Mouse (Mus musculus) splenic B cell, adult 2 months (primary cell): ENCODE data around the gene 3110001I22Rik.
A peak's percentile ranks its signal among the peaks of the same experiment; 100 is the strongest.
"Not testable (repeated sequence)": the region's sequence is repeated elsewhere in the genome, so short reads cannot be mapped to it uniquely, and the experiment has no call there.

Source experiments
- DNase-seq: peaks from one replicate; pipeline ENCODE4 v3.0.0-alpha.2; 2011; ENCODE audit warnings: low read depth, low spot score
- H3K27me3 ChIP-seq: 2 replicates; pipeline ENCODE4 v1.6.1; 2012; ENCODE audit warnings: mild to moderate bottlenecking, low read length, moderate library complexity, mixed read lengths; ENCODE audit not compliant: control insufficient read depth, poor library complexity, insufficient read depth, severe bottlenecking
- H3K36me3 ChIP-seq: 2 replicates; pipeline ENCODE4 v1.6.1; 2012; ENCODE audit warnings: mild to moderate bottlenecking, low read length, moderate library complexity, mixed read lengths; ENCODE audit not compliant: control insufficient read depth, poor library complexity, insufficient read depth, severe bottlenecking

3110001I22Rik gene

GRCm38 (mm10) chr16:13671685-13672385, at the start of gene 3110001I22Rik, which contains the start of gene Bfar:
TSS of gene 3110001I22Rik (plus strand) at chr16:13671929.
TSS of gene Bfar (plus strand) at chr16:13671858.
- peak; percentile 97 for DNase-seq
- Histone ChIP-seq H3K27me3 (no peaks in the 10 kb centered on the region), H3K36me3 (peaks cover 1% of the 10 kb centered on the region; the same call in 1 of the 2 replicates)

DNA sequence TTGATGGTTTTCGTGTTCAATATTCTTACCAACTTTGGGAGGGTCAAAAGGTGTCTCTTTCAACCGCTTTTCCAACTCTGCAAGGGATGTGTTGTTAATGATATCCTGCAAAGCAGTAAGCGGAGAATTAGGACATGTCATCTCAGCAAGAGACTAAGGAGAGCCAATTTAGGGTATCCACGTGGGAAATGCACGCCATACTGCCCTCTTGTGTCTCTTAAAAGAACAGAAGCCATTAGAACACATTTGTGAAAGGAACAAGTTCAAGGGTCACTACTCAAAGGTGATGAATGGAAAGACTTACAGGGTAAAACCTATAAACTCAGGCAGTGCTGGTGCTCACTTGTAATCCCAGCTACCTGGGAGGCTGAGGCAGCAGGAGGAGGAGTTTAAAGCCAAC, 43.4 kb upstream of the 3110001I22Rik start:
- DNase-seq = peak; percentile 26
- H3K27me3 ChIP-seq = no peaks in the 10 kb centered on the region
- peaks cover 6% of the 10 kb centered on the region for H3K36me3 ChIP-seq

- not testable (repeated sequence) for H3K27me3 ChIP-seq, H3K36me3 ChIP-seq, DNase-seq
Observed at GRCm38 (mm10) chr16:13638198-13638597, 33.5 kb upstream of the 3110001I22Rik start.

DNA sequence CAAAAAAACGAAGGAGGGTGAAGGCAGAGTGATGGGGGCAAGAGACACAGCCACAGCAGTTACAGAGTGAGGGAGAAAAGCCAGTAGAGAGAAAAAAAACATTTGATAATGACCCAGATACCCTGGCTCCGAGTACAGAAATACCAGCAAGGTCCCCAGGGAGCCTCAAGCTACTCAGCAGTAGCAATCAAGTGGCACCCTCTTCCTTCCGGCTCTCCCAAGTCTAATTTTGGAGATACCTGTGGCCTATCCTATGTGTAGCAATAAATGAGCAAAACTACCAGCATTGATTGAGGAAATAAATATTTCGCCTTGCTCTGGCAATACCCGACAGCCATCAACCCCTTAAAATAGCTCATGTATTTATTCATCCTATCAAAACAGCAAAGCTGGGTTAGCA, 32.2 kb upstream of the 3110001I22Rik start:
- DNase-seq = peak; percentile 48
- H3K27me3 ChIP-seq = no peaks in the 10 kb centered on the region
- no peaks in the 10 kb centered on the region; the same call in 1 of the 2 replicates for H3K36me3 ChIP-seq

DNA sequence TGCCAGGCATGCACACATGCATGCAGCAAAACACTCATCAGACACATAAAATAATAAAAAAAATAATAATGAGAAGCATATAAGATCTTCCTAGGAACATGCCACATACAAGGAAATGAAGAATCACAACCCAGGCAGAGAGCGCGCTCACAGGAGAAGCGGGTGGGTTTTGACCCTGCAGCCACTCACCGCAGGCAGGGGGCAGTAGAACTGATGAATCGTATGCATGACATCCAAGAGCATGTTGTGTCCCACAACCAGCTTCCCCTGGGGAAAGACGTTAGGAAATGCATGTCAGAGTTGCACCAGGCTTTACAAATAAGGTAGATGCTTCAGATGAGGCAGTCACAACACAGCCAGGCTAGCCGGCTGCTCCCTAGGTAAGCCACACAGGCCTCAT, 31.7 kb upstream of the 3110001I22Rik start:
- Histone ChIP-seq H3K36me3 (no peaks in the 10 kb centered on the region; the same call in 1 of the 2 replicates), H3K27me3 (no peaks in the 10 kb centered on the region)
- DNase-seq = peak; percentile 35

GRCm38 (mm10) chr16:13644474-13644873, 27.3 kb upstream of the 3110001I22Rik start:
- Histone ChIP-seq H3K36me3 (peaks cover 2% of the 10 kb centered on the region; the same call in 1 of the 2 replicates), H3K27me3 (no peaks in the 10 kb centered on the region)
- DNase-seq = peak; percentile 27

DNA sequence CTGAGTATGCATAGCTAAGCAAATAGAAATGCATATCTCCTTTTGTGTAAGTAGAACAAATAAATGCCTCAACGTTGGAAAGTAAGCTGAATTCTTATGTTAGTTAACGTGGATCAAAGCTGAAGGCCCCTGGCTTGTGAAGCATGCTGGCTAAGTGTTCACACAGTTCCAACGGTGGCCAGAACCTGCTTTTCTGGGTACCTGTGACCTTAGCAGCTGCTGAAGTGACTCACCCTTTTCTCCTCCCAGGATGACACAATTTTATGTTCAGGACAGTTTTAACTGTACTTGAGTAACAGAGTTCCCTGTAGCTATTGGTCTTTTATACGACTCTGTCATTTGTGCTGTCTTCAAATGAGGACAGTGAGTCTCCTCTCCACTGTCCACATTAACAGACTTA, 25.8 kb upstream of the 3110001I22Rik start:
- DNase-seq = no peak
- no peaks in the 10 kb centered on the region for H3K27me3 ChIP-seq

GRCm38 (mm10) chr16:13658886-13659285, 12.8 kb upstream of the 3110001I22Rik start:
- Histone ChIP-seq H3K27me3 (no peaks in the 10 kb centered on the region), H3K36me3 (peaks cover 14% of the 10 kb centered on the region)
- DNase-seq = no peak

More for the DNA sequence above, 25.8 kb upstream of the 3110001I22Rik start:
- H3K36me3 ChIP-seq = peaks cover 2% of the 10 kb centered on the region; the same call in 1 of the 2 replicates

- no peaks in the 10 kb centered on the region for H3K27me3 ChIP-seq
- no peak for DNase-seq
- H3K36me3 ChIP-seq = peaks cover 10% of the 10 kb centered on the region
Observed at GRCm38 (mm10) chr16:13660736-13661135, 11.0 kb upstream of the 3110001I22Rik start.

- peak; percentile 96 for DNase-seq
- no peaks in the 10 kb centered on the region for H3K27me3 ChIP-seq
- H3K36me3 ChIP-seq = no peaks in the 10 kb centered on the region
Observed at GRCm38 (mm10) chr16:13667878-13668343, 3.8 kb upstream of the 3110001I22Rik start, which contains the start of gene Parn. TSS of gene Parn (minus strand) at chr16:13668170.

DNA sequence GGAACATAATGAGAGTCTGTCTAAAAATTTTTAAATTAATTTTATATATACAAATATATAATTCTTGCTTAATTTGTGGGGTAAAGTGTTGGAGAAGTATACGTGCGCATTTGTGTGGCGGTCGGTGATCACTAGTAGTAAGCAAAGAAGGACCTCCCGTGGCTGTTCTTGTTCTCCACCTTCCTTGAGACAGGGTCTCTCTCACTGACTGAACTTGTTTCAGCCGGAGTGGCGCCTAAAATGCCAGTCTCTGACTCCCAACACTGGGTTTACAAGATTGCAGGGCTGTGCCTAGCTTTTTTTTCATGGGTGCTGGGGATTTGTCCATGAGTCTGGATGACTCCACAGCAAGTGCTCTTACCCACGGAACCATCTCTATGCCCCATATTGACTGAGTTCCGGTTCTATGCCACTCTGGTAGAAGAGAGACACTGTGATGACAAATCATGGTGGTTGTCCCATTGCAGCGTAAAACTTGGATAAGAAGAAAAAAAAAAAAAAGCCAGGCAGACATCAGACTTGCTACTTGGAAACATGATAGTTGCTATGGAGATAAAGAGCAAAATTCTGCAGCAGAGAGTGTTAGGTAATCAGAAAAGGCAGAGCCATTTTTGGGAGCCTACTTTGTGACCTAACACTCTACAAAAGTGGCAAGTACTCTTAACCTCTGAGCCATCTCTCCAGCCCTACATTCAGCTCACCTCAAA, 3.2 kb upstream of the 3110001I22Rik start:
- H3K36me3 ChIP-seq = no peaks in the 10 kb centered on the region
- DNase-seq = no peak
- no peaks in the 10 kb centered on the region for H3K27me3 ChIP-seq

- Histone ChIP-seq H3K27me3 (no peaks in the 10 kb centered on the region), H3K36me3 (no peaks in the 10 kb centered on the region)
- no peak for DNase-seq
Observed at GRCm38 (mm10) chr16:13669282-13669681, 2.4 kb upstream of the 3110001I22Rik start.

DNA sequence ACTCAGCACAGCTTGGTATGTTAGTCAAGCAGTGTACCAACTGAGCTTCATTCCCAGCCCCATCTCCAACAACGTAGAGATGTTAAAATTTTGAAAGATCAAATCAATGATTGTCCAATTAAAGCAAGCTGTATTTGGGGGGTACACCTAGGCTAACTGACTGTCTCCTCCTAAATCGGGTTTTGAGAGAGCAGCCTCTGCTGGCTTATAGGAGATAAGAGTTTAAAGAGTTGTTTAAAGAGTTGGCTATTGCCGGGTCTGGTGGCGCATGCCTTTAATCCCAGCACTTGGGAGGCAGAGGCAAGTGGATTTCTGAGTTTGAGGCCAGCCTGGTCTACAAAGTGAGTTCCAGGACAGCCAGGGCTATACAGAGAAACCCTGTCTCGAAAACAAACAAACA, 833 bp upstream of the 3110001I22Rik start:
- not testable (repeated sequence) for H3K36me3 ChIP-seq, H3K27me3 ChIP-seq, DNase-seq

DNA sequence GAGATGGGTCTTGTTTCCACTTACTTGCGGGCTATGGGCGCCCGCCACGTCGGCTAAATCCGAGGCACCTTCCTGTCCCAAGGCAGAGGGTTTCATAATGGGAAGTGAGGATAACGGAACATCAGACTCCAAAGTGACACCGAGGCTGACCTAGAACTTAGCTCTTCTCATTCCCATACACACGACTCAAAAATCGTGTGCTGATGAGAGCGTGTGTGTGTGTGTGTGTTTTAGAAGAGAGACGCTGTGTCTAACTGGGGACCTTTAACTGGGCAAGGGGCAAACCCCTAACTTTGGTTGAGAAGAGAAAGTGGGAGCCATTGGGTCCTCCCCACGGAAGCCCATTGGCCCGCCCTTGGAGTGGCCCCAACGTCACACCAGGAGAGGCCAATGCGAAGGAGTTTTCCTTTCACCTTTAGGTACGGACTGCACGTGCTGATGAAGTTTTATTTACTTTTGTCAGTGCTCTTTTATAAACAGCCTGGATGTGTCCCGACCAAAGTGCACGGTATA, 713 bp downstream of the 3110001I22Rik start:
- Histone ChIP-seq H3K36me3 (peaks cover 3% of the 10 kb centered on the region; the same call in 1 of the 2 replicates), H3K27me3 (no peaks in the 10 kb centered on the region)
- peak; percentile 80 for DNase-seq

DNA sequence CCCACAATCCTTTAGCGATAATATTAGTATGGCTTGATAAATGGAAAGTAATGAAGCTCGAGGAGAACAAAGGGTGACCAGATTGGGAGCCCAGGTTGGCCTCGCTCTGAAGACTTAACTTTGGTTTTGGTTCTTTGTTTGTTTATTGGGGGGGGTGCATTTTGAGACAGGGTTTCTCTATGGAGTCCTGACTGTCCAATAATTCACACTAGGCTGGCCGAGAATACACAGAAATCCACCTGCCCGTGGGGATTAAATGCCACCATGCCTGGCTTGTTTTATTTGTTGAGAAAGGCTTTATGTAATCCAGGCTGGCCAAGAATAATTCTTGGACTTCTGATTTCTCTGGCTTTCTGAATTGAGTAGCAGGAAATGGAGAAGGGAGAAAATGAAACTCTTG, 1.4 kb downstream of the 3110001I22Rik start:
- Histone ChIP-seq H3K36me3 (peaks cover 7% of the 10 kb centered on the region), H3K27me3 (no peaks in the 10 kb centered on the region)
- no peak for DNase-seq
